Mouse (Mus musculus): ENCODE results near the gene Prkn.

The Prkn gene

DNA sequence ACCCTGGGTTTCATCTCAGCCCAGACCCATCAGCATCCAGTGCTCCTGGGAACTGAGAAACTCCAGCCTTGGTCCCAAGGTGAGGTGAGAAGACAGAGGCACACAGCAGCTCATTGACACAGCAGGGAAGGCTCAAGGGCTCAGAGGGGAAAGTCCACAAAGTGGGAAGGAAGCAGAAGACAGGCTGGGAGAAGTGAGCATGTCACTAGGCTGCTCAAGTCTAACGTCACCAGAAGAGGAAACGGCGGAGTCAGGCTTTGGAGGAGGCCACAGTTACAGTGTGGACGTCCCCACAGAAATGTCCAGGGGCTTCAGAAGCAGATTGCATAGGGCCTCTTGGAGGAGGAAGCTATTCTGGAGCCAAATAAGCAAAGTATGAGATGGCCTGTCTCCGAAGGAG, 1189.2 kb downstream of the Prkn start:
- no peak for DNase-seq

DNA sequence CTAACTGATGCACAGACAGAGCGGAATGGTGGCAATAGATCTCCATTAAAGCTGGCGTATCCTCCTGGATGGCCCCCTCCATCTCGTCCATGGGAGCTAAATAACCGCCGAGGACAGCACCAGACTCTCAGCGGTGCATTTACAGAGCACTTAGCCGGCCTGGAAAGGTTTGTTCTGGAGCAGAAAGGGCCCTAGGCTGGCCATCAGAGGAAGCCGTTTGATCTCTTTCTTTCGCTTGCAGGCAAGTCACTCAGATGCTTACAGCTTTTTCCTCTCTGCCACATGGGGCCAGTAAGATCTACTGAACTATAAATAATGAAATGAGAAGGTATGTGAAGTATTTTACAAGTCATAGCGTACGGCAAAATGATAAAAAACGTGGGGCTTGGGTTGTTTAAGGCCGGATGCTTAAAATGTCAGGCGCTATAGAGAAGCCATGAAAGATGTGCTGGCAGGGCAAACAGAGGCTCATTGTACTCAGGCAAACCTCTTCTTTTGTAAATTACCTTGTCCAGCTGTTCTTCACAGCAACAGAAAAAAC, 1189.8 kb downstream of the Prkn start:
- no peak for DNase-seq

- DNase-seq: no peak
Measured at GRCm38 (mm10) chr17:12030556-12031160, 1190.5 kb downstream of the Prkn start.

DNA sequence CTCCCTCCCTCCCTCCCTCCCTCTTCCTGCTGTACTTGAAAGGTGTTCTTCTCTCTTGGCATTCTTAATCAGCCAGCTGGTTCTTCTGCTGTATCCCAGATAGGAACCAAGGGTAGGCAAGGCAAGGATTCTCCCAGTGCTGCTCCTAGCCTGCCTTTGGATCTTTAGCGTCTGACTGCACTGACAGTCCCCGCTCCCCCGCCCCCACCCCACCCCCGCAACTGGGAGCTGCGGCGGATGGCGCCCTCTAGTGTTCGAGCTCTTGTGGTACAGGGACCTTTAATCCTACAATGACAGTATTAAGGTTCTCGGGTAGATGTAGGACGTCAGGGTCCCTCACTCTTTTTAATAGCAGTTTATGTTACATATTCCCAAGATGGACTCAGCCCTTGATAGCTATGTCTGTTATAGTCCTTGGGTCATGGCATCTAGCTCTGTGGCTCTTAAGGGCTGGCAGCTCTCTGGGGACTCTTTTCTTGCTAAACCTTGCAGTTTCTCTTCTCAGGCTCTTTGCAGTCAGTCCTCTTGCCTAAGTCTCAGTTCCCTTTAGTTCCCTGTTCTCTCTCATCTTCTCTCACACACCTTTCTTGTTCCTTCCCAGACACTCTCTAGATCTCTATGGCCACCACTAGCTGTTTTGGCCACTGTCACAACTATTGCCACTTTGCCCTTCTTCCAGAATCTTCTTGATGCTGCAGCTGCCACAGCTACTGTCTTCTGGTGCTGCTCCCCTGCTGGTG, 1191.2 kb downstream of the Prkn start:
- DNase-seq: peak; percentile 66

- DNase-seq: no peak
Measured at GRCm38 (mm10) chr17:12032014-12032791, 1192.0 kb downstream of the Prkn start.

- no peak for DNase-seq
Measured at GRCm38 (mm10) chr17:12035386-12035785, 1195.2 kb downstream of the Prkn start.

GRCm38 (mm10) chr17:12036205-12036604, 1196.0 kb downstream of the Prkn start:
- peak; percentile 78 for DNase-seq

GRCm38 (mm10) chr17:12037065-12037464, 1196.9 kb downstream of the Prkn start:
- no peak for DNase-seq

- no peak for DNase-seq
Measured at GRCm38 (mm10) chr17:12037574-12037973, 1197.4 kb downstream of the Prkn start.

- no peak for DNase-seq
Measured at GRCm38 (mm10) chr17:12038499-12038898, 1198.3 kb downstream of the Prkn start.

GRCm38 (mm10) chr17:12039188-12039587, 1199.0 kb downstream of the Prkn start:
- DNase-seq: peak; percentile 88

GRCm38 (mm10) chr17:12039922-12040321, 1199.7 kb downstream of the Prkn start:
- no peak for DNase-seq

- no peak for DNase-seq
Measured at GRCm38 (mm10) chr17:12040546-12040945, 1200.4 kb downstream of the Prkn start.

- no peak for DNase-seq
Measured at GRCm38 (mm10) chr17:12041091-12041655, 1201.0 kb downstream of the Prkn start.

GRCm38 (mm10) chr17:12042561-12043256, 1202.5 kb downstream of the Prkn start:
- DNase-seq: peak; percentile 71

DNA sequence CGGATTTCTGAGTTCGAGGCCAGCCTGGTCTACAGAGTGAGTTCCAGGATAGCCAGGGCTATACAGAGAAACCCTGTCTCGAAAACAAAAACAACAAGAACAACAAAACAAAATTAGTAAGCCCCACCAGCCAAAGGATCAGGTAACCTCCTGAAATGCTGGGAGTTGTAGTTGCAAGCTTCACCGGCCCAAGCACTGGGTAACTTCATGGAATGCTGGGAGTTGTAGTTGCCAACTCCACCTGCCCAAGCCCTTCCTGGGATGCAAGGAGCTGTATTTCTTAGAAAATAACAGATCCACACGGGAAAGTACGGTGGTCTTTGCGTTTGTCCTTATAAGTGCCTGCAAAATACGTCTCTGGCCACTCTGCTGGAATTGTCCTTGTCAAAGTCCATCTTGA, 1204.0 kb downstream of the Prkn start:
- DNase-seq: no peak

DNA sequence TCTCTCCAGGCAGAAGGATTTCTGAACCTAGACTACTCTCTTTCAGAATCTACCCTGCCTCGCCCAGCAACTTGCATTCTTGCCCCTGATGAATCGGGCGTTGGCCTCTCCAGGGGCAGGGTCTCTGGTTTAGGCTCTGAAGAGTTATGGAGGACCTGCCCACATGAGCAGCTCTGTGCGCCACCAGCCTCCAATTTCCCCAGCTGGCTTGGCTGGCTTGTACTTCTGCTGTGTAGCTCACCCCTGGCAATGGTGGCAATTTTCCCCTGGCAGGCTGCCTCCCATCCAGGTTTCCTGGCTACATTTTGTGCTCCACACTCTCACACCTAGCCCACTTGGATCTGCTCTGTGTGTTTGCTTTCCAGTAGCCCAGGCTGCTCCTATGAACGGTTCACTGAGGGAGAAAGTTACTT, 1205.7 kb downstream of the Prkn start:
- no peak for DNase-seq

- no peak for DNase-seq
Measured at GRCm38 (mm10) chr17:12047032-12047431, 1206.8 kb downstream of the Prkn start.

GRCm38 (mm10) chr17:12047523-12047922, 1207.3 kb downstream of the Prkn start:
- no peak for DNase-seq

DNA sequence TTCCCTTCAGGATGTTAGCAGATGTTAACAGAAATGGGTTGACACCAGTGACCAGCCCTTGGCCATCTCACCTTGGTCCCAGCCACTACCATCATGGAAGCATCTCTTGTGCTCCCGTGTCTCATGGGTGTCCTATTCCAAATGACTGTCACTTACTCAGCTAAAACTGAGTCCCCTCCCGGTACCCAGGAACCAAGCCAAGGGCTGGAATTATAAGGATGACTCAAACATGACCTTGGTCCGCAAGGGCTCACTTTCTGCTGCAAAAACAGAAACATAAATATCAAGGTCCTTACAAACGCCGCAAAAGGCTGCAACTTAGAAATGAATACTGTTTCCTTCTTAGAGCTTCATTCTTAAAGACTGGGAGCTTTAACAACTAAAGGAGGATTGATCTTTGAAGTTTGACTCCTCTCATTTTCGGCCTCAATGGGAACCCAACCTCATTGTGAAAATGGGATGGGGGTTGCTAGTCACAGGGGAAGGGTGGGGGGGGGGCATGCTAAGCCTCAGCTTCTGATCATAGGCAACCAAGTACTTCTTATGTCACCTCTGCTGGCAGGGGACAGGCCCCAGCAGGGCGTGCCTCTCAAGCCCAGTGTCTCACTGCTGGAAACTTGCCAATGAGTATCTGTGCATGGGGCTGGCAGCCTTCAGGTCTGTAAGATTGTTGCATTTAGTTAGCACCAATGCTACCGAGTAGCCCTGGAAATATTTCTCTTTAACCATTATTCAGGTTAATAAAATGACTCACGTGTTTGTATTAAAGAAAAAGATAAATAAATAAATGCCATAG, 1208.7 kb downstream of the Prkn start:
- DNase-seq: no peak

DNA sequence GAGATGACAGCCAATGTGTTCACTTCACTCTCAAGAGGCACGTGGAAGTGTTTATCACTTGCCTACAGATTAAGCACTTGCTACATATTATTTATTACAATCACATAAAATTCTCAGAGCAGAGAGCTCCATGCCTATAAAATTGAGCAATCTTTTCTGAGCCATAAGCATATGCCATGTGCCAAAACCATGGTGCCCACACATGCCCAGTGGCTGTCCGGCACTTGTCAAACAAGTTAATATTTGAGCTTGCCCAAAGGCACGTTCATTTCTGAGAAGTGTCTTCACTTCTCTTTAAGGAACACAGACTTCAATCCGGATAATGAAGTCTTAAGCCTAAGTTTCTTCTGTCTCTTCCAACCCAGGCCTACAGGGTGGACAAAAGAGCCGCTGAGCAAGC, 1210.1 kb downstream of the Prkn start:
- DNase-seq: no peak

DNA sequence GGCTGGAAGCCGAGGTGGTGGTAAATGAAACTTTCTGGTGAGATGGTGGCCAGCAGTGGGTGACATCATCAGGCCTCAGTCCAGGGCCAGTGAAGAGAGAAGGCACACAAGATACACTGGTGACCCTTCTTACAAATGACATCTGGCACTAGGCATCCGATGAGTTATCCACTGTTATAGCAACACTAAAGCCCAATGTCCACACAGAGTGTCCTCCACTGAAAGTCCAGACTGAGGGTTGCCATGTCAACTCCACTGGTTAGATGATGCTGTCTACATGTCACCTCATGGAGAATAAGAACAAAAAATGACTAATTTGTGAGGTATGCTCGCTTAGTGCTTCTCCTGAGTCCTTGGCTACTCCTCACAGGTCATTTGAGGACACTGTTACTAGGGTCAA, 1210.8 kb downstream of the Prkn start:
- DNase-seq: no peak
